Mouse (Mus musculus) bone marrow macrophage, adult 2 months (primary cell): ENCODE measurements around the gene Col20a1.

Experiments
- CTCF ChIP-seq: IDR thresholded peaks from 2 replicates; pipeline ENCODE4 v1.5.1; 2012; ENCODE audit warnings: low read depth, mild to moderate bottlenecking, low read length, moderate library complexity
- POLR2A ChIP-seq: IDR thresholded peaks from 2 replicates; pipeline ENCODE4 v1.6.1; 2012; ENCODE audit warnings: mild to moderate bottlenecking, low read depth, low read length, borderline replicate concordance

GRCm38 (mm10) chr2:181060127-181060526 lies 73.8 kb downstream of the Col20a1 start:
- TF ChIP-seq CTCF (peak; percentile 58), POLR2A (no peak)
